Mouse (Mus musculus) right cerebral cortex, postnatal 14 days (tissue): Measurements from ENCODE around the gene Hook2.

Experiments
- DNase-seq: peaks from one replicate; pipeline ENCODE4 v3.0.0; 2022

Hook2 gene

GRCm38 (mm10) chr8:84990349-84990748 is at the start of gene Hook2:
Gene Hook2, plus strand, starts transcription at chr8:84990603.
- peak; percentile 96 for DNase-seq

DNA sequence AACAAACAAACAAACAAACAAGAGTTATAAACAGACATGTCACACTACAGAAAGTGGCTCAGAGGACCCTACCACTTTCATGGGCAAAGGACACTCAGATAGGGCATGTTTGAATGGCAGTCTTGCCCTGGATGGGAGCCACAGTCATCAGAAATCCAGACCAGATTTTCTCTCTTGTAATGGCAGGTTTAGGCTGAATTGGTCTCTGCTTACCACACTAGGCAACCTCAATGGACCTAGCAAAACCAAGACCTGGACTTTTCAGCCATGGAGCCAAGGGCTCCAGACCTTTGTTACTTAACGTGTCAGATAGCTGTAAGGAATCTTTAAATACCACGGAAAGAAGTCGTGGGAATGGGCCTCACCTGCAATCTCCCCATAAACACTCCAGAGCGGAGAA is 46.7 kb upstream of the Hook2 start:
- DNase-seq = no peak

DNA sequence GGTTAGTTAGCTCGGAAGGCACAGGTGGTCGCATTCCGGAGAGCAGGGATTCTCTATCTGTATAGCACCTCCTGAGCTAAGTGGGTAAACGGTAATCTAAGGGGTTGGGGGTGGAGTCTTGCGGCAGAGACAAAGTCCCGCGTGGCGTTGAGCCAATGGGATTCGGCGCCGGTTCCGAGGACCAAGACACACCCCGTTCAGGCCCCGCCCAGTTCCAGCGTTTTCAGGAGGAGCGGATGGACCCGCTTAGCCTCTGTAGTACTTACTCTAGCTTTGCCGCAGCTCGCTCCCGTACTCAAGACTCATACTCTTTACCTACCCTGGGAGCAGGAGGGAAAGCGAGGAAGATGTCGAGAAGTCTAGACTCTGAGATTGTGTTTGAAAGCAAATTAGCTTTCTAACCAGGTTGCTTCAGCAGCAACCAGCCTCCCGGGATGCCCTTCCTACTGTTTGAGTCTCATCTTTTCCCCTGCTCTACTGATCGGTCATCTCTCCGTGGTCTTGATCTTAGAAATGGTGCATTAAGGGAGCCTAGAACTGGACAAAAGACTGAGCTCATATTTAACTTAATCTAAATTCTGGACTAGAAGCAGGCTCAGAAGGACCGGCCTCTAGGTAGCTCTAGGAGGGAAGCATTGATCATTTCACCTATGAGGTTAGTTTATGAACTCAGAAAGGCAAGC is 45.8 kb upstream of the Hook2 start:
- DNase-seq = peak; percentile 87

DNA sequence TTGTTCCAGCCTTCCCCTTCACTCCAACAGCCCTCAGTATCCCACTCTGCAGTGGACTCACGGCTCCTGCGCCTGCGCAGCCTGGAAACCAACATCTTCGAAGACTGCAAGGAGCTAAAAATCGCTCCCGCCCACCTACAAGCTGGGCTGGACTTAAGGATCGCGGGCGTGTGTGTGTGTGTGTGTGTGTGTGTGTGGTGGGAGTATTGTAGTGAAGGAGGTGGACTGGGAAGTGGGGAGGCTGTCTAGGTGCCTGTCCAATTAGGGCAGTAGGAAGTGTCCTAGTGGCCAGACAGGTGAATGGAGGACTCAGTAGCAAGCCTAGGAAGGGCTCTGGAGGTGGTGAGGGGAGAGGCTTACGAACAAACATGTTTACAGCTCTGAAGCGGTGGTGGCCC is 45.2 kb upstream of the Hook2 start:
- peak; percentile 76 for DNase-seq

GRCm38 (mm10) chr8:84945633-84946527 is 44.5 kb upstream of the Hook2 start:
- peak; percentile 69 for DNase-seq

DNA sequence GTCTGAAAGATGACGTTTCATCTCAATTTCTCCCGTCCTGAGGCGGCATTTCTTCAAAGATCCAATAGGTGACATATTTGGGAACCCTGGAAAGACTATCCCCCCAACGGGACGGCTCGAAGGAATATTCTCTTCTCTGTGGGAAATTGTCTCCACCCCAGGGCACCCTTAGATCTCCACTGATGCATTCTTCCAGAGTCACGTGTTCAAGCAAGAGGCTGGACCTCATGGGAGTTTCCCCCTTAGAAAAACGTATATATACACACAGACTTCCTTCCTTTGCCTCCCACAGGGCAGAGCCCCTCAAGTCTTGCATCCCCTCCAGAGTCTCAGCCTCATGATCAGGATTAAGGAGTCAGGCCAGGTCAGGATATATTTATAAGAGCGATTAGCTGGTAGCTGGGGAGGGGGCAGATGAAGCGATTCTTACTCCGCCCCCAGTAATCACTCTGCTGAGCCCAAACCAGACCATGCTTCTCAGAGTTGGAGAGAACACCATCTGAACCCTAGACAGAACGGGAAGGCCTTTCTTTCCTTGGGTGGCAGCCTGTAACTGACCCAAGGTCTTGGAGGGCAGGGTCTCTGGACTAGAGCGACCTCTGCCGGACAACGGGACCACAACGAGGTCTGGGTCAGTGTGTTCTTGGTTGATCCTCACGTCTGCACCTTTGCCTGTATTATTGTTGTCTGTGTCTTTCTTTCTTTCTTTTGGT is 43.7 kb upstream of the Hook2 start, which contains the start of gene Rtbdn:
Gene Rtbdn, plus strand, starts transcription at position 464 of the 713 bp plus-strand sequence.
- no peak for DNase-seq

DNA sequence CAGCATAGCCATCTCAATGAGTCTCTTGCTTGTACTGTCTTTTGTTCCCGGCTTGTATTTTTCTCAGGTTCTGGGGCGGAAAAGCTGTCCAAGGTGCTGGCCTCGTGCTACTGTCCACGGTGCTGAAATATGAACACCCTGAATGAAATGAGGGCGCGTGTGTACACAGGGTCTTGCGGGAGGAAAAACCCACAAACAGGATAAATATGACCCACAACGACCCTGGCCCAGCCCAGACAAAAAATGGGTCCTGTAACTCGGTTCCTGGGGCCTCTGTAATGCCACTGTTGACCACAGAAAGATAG is 43.2 kb upstream of the Hook2 start:
- no peak for DNase-seq

DNA sequence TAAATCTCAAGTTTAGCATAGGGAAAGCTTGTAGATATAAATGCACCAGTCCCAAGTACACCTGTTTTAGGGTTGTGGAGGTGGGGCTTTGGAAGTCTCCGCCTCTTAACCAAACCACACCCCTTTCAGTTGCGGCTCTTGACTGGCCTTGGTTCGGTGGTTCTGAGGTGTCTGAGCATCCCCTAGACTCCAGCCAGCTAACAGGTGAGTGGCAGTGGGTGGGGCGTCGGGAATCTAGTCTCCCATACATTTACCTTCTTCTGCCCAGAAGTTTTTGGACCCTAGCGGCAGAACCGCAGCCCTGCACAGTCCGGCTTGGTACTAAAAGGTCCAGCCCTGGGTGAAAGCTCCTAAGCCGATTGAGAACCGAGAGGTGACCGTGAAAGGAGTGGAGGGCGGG is 40.6 kb upstream of the Hook2 start:
- DNase-seq = no peak

DNA sequence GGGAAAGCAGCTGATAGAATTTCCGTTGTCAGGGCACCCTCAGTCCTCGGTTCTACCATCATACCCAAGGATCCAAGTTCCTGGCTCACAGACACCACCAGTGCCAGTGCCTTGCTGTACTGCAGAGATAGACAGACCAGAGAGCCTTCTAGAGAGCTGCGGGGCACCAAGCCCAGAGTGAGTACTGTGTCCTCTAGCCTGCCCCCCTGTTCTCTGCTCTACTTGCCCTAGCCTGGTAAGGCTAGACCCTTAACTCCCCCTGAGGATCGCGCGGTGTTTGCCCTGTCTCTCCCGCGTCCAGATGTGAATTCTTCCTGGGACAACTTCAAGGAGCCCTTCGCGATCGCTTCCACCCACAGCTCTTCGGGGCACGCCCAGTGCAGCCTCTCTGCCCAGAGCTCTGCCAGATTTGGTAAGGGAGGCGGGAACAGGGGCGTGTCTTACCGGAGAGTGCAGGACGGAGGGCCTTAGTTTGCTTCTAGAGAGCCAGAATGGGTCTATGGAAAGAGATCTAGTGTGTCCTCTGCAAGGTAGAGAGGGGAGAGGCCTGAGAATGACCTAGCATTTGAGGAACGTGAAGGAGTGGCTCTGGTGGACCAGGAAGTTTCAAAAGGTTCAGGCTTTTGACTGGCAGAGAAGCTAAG is 37.7 kb upstream of the Hook2 start:
- no peak for DNase-seq

DNA sequence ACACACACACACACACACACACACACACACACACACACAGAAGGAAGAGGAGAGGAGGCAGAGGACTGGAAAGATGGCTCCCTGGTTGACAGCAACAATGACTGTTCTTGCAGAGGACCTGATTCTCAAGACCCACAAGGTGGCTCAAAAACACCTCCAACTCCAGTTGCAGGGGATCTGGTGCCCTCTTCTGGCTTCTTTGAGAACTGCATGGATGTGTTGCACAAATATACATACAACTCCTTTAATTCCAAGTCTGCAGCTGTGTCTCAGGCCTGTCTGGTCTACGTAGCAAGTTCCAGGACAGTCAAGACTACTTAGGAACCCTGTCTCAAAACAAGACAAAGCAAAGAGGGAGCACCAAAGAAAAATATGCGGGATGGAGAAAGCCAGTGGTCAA is 33.6 kb upstream of the Hook2 start:
- DNase-seq = peak; percentile 81

GRCm38 (mm10) chr8:84959811-84960210 is 30.6 kb upstream of the Hook2 start:
- DNase-seq = no peak

DNA sequence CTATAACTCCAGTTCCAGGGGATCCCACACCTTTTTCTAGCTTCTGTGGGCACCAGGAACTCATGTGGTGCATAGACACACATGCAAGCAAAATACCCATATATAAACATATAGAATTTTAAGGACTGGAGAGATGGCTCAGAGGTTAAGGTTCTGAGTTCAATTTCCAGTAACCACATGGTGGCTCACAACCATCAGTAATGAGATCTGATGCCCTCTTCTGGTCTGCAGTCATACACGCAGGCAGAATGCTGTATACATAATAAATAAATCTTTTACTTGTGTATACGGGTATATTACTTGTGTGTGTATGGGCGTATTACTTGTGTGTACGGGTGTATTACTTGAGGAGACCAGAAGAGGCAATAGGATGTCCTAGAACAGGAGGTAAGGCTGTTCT is 26.5 kb upstream of the Hook2 start:
- DNase-seq = no peak

- DNase-seq = peak; percentile 93
Observed at GRCm38 (mm10) chr8:84965731-84966291, 24.6 kb upstream of the Hook2 start.

- DNase-seq = no peak
Observed at GRCm38 (mm10) chr8:84966603-84967002, 23.8 kb upstream of the Hook2 start.

- DNase-seq = no peak
Observed at GRCm38 (mm10) chr8:84967532-84968304, 22.7 kb upstream of the Hook2 start.

- DNase-seq = no peak
Observed at GRCm38 (mm10) chr8:84968650-84969049, 21.8 kb upstream of the Hook2 start.

DNA sequence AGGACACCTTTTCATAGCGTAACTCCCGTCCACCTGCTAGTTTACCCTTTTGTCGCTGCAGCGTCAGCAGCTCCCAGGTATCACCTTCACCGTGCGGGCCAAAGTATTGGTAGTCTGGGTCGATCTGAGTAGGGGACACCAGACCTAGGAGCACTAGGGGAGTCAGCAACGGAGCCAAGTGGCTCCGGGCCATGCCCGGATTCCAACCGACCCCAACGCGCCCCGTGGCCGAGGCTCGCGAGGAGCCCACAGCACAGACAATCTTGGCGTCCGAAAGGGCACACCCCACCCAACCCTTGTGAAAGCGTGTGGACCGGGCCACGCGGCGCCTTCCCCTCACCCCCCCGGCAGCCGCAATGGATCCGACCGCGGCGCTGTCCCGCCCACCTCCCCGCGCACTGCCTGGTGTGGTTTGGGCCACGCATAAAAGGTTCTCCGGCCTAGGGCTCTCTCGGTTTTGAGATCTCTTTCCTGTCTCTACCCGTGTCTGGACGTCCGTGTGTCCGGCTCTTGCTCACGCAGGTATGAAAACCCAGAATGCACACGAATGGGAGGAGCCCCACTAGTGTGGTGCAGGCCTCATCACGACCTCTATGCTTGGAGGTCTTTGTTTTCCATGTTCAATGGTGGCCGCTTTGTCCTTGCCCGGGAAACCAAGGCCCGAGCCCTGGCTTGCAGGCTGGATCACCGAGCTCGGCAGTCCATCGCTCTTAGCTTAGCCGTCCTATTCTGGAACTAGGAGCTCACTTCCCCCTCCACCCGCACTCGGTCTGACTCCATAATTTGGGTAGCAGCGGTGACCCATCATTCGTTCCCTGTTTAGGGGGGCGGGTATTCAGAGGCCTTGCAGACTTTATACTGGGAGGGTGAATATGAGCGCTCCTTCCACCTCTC is 20.9 kb upstream of the Hook2 start, which contains the start of the genes Gm49661, Prdx2 and Rnaseh2a:
Gene Gm49661, minus strand, starts transcription at position 193 of the 894 bp plus-strand sequence.
Gene Prdx2, plus strand, starts transcription at position 347 of the 894 bp plus-strand sequence.
Gene Rnaseh2a, minus strand, starts transcription at position 527 of the 894 bp plus-strand sequence.
- DNase-seq = peak; percentile 73

DNA sequence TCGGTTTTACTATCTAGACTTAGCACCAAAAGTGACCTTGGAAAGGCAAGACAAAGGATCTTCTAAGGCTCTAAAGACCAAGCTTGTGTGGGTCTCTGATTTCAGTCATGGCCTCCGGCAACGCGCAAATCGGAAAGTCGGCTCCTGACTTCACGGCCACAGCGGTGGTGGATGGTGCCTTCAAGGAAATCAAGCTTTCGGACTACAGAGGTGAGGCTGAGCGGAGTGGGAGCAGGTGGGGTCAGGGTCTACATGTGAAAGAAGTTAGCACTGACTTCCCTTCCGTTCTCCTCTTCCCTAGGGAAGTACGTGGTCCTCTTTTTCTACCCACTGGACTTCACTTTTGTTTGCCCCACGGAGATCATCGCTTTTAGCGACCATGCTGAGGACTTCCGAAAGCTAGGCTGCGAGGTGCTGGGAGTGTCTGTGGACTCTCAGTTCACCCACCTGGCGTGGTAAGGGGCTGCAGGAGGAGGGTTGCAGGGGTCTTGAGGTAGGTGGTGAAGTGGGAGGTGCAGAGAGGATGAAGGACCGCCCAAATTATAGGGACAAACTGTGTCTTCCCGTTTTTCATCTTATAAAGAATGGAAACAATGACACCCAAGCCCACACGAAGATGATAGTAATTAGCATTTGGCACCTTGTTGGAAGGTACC is 20.1 kb upstream of the Hook2 start:
- DNase-seq = no peak

DNA sequence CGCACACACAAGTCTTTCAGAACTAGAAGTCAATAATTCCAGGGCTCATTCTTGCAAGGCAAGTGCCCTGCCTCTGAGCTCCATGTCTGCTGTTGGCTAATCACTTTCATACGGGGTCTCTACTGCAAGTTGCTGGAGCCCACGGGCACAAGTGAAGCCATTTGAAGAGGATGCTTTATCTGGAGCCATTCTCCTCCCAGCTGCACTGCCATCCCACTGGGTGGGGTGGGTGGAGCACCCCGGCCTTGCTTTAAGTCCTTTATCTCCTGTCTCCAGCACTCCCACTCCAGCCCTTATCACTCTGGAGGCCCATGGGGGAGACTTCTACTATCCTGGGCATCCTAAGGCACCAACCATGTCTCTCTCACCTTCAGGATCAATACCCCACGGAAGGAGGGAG is 19.5 kb upstream of the Hook2 start:
- DNase-seq = no peak

DNA sequence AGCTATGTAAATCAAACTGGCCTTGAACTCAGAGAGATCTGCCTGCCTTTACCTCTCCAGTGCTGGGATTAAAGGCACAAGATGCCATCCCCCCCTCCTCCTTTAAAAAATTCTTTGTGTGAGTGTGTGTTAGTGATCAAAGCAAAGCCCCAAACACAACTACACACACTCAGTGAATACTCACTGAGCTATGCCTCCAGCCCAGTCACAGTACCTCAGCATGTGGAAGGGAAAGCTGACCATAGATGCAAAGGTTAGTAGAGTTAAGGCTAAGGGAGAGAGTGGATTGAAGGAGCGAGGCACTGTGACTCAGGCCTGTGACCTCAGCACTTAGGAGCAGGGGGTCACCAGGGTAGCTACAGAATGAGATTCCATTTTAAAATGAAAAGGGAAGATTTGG is 17.3 kb upstream of the Hook2 start:
- DNase-seq = no peak
